Mouse (Mus musculus) ES-Bruce4 (cell line): ENCODE results near the gene Hist2h2aa1. TPM values are rescaled to one million over a fixed set of nuclear protein-coding genes. Genes with fewer than 3 reads are reported as not detected.
"Not testable (repeated sequence)": the region's sequence is repeated elsewhere in the genome, so short reads cannot be mapped to it uniquely, and the experiment has no call there.

Experiments used
- H3K27ac ChIP-seq: 2 replicates; pipeline ENCODE4 v1.5.1; 2012; ENCODE audit warnings: low read length, inconsistent platforms; ENCODE audit not compliant: insufficient read depth
- H3K27me3 ChIP-seq: 2 replicates; pipeline ENCODE4 v1.6.1; 2012; ENCODE audit warnings: mild to moderate bottlenecking, low read length, inconsistent platforms; ENCODE audit not compliant: control insufficient read depth, poor library complexity, insufficient read depth, severe bottlenecking
- H3K36me3 ChIP-seq: 2 replicates; pipeline ENCODE4 v1.6.1; 2012; ENCODE audit warnings: inconsistent platforms, mild to moderate bottlenecking, low read length, moderate library complexity; ENCODE audit not compliant: control insufficient read depth, poor library complexity, insufficient read depth, severe bottlenecking
- H3K4me1 ChIP-seq: one replicate; pipeline ENCODE4 v1.8.1; 2011; ENCODE audit warnings: low read length; ENCODE audit not compliant: control insufficient read depth, insufficient read depth
- H3K4me3 ChIP-seq: 2 replicates; pipeline ENCODE4 v1.5.1; 2011; ENCODE audit warnings: low read depth, mild to moderate bottlenecking, low read length
- H3K9ac ChIP-seq: 2 replicates; pipeline ENCODE4 v1.6.1; 2012; ENCODE audit warnings: low read depth, mild to moderate bottlenecking, inconsistent platforms; ENCODE audit not compliant: poor library complexity, severe bottlenecking
- H3K9me3 ChIP-seq: replicated peaks from 2 replicates; pipeline ENCODE4 v1.6.1; 2012; ENCODE audit warnings: mild to moderate bottlenecking, low read length, inconsistent platforms; ENCODE audit not compliant: control insufficient read depth, poor library complexity, insufficient read depth, severe bottlenecking
- CTCF ChIP-seq: IDR thresholded peaks from one replicate; pipeline ENCODE4 v1.8.1; 2011; ENCODE audit warnings: low read depth, low read length
- EP300 ChIP-seq: IDR thresholded peaks from 2 replicates; pipeline ENCODE4 v1.6.1; 2011; ENCODE audit warnings: low read depth, low read length; ENCODE audit not compliant: insufficient read depth
- POLR2A ChIP-seq: IDR thresholded peaks from one replicate; pipeline ENCODE4 v1.8.1; 2011; ENCODE audit warnings: low read length; ENCODE audit not compliant: insufficient read depth
- polyA plus RNA-seq: library from polyadenylated mRNA; stranded (reverse); fragments of >200 nt; gene quantifications from 2 replicates; pipeline ENCODE4 v1.2.4, GENCODE M21; 2011; ENCODE audit warnings: low read depth; ENCODE audit not compliant: missing spikeins, insufficient read depth, insufficient read length

The Hist2h2aa1 gene
- polyA plus RNA-seq, result not detected in 2 replicates

DNA sequence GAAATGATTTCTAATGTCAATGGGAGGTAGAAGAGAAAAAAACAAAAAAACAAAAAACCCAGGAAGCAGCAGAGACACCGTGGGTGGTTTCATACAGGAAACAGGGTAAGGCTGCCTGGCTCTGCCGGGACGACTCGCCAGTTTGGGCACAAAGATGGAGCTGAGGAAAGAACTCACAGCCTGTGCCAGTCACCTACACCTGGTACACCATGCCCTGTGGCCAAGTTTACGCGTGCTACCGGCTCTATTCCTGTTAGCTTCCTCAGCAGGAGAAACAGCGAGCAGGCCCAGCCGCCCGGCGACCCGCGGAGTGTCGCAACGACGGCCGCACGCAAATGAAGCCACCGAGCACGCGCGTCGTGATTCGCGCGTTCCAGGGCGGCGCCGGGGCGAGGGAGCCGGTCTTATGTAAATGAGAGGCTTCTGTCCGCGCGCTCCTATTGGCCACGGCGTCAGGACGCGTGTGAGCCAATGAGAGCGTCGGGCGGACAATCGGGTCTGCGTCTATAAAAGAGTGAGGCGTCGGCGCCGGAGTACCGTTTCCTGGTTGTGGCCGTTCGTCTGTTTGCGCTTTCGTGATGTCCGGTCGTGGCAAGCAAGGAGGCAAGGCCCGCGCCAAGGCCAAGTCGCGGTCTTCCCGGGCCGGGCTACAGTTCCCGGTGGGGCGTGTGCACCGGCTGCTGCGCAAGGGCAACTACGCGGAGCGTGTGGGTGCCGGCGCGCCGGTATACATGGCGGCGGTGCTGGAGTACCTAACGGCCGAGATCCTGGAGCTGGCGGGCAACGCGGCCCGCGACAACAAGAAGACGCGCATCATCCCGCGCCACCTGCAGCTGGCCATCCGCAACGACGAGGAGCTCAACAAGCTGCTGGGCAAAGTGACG is at the start of gene Hist2h2aa1:
Hist2h2aa1 (plus strand) TSS at position 495 of the 884 bp plus-strand sequence.
- H3K36me3 ChIP-seq, H3K9me3 ChIP-seq, H3K27me3 ChIP-seq, H3K4me1 ChIP-seq: not testable (repeated sequence)
- Histone ChIP-seq H3K27ac (peak within 1 kb of the TSS; percentile 92), H3K9ac (peak within 1 kb of the TSS; percentile 70), H3K4me3 (peak within 1 kb of the TSS; percentile 99)

- TF ChIP-seq POLR2A (no peak), CTCF (peak; percentile 21)
- Histone ChIP-seq H3K27me3 (no peaks in the 10 kb centered on the region), H3K9ac (peak overlapping the region; percentile 61), H3K4me3 (no peak overlapping the region), H3K36me3 (no peaks in the 10 kb centered on the region), H3K27ac (peak overlapping the region; percentile 47), H3K4me1 (peaks cover 1% of the 10 kb centered on the region), H3K9me3 (no peaks in the 10 kb centered on the region)
These were observed 49.5 kb upstream of the Hist2h2aa1 start for GRCm38 (mm10) chr3:96195616-96196313.

DNA sequence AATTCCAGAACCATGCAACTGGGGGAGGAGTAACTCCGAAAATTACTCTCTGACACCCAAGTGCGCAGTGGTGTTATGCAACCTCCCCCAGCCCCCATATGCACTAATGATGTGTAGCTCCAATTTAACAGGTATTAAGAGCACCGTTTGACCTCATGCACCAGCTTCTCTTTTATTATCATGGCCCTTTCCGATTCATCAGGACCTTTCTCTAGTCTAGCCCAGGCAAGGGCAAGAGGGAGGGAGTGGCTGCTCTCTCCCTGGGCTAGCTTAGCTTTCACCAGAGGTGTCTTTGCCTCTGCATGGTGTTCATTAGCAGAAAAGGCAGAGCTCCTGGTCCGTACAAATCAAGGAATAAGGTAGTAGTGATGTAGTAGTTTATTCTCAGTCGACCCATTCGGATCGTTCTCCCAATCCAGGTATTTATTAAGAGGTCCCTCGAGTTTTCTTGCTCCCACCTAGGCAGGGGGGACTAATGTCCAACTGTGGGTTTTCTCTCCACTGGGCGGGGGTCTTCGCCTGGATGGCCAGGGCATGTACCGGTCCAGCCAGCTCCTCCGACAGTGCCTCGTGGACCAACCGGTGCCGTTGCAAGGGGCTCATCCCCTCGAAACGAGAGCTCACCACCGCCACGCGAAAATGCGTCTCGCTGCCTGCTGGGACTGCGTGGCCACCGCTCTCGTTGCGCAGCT is 48.7 kb upstream of the Hist2h2aa1 start:
- Histone ChIP-seq H3K9me3 (no peaks in the 10 kb centered on the region), H3K4me1 (peaks cover 1% of the 10 kb centered on the region), H3K27me3 (no peaks in the 10 kb centered on the region), H3K27ac (peak overlapping the region; percentile 47), H3K36me3 (no peaks in the 10 kb centered on the region), H3K9ac (peak overlapping the region; percentile 61), H3K4me3 (peak overlapping the region; percentile 85)
- no peak for TF ChIP-seq CTCF

GRCm38 (mm10) chr3:96197129-96197749 is 48.1 kb upstream of the Hist2h2aa1 start:
- TF ChIP-seq EP300, result peak; percentile 41; the same call in 1 of the 2 replicates
- TF ChIP-seq CTCF, result no peak
- TF ChIP-seq POLR2A, result peak; percentile 94
- no peaks in the 10 kb centered on the region for H3K36me3 ChIP-seq
- peak overlapping the region; percentile 47 for H3K27ac ChIP-seq
- peak overlapping the region; percentile 85 for H3K4me3 ChIP-seq
- peak overlapping the region; percentile 61 for H3K9ac ChIP-seq
- peaks cover 1% of the 10 kb centered on the region for H3K4me1 ChIP-seq
- no peaks in the 10 kb centered on the region for H3K27me3 ChIP-seq
- H3K9me3 ChIP-seq, result no peaks in the 10 kb centered on the region

- H3K4me1 ChIP-seq, result peaks cover 1% of the 10 kb centered on the region
- peak overlapping the region; percentile 84 for H3K4me3 ChIP-seq
- H3K27ac ChIP-seq, result peak overlapping the region; percentile 79
- H3K36me3 ChIP-seq, result no peaks in the 10 kb centered on the region
- no peak for TF ChIP-seq POLR2A
- no peaks in the 10 kb centered on the region for H3K27me3 ChIP-seq
- H3K9ac ChIP-seq, result peak overlapping the region; percentile 85
- no peaks in the 10 kb centered on the region for H3K9me3 ChIP-seq
These were observed 47.1 kb upstream of the Hist2h2aa1 start for GRCm38 (mm10) chr3:96198181-96198580.

DNA sequence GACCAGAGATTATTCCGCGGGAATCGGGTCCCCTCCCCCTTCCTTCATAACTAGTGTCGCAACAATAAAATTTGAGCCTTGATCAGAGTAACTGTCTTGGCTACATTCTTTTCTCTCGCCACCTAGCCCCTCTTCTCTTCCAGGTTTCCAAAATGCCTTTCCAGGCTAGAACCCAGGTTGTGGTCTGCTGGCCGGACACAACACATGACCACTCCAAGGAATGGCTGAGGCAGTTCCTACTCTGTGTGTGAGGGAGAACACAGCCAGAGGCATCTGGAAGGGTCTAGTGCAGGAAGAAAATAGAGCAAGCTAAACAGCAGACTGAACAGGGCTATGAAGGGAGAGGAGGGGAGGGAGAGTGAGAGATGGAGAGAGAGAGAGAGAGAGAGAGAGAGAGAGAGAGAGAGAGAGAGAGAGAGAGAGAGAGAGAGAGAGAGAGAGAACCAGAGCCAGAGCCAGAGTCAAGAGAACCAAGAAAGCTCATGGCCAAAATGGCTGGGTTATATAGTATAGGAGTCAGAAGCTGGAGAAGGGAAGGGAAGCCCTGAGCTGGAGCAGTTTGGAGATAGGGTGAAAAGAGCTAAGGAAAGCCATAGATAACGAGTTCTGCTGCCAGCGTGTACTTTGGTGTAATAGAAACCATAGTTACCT is 46.6 kb upstream of the Hist2h2aa1 start:
- H3K4me3 ChIP-seq, H3K4me1 ChIP-seq, H3K9me3 ChIP-seq, H3K27ac ChIP-seq, H3K36me3 ChIP-seq, H3K27me3 ChIP-seq: not testable (repeated sequence)
- H3K9ac ChIP-seq, result 0 out of 2 replicates have a peak overlapping the region, but pooled peaks have one; percentile 7
